Mouse (Mus musculus) cortical plate, adult 2 months (tissue): ENCODE measurements around the gene Smg6.
"Not testable (repeated sequence)": the region's sequence is repeated elsewhere in the genome, so short reads cannot be mapped to it uniquely, and the experiment has no call there.

Experiments used
- CTCF ChIP-seq: fragments of 200-500 bp; IDR thresholded peaks from 2 replicates; pipeline ENCODE4 v1.5.1; 2011; ENCODE audit warnings: mild to moderate bottlenecking, control low read depth, low read length; ENCODE audit not compliant: insufficient read depth; ENCODE audit errors: extremely low read depth
- POLR2A ChIP-seq: fragments of 200-500 bp; IDR thresholded peaks from 2 replicates; pipeline ENCODE4 v1.6.1; 2011; ENCODE audit warnings: mild to moderate bottlenecking, low read length, control low read depth; ENCODE audit not compliant: insufficient read depth; ENCODE audit errors: extremely low read depth

DNA sequence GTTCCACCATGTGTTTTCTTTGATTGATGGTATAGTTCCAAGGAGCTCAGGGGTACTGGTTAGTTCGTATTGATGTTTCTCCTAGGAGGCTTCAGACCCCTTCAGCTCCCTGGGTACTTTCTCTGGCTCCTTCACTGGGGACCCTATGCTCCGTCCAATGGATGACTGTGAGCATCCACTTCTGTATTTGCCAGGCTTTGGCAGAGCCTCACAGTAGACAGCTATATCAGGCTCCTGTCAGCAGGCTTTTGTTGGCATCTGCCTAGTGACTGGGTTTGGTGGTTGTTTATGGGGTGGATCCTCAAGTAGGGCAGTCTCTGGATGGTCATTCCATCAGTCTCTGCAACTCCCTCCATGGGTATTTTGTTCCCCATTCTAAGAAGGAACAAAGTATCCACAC, 83.9 kb downstream of the Smg6 start:
- TF ChIP-seq CTCF, POLR2A: not testable (repeated sequence)
